Mouse (Mus musculus): ENCODE measurements around the gene Sik3.

DNA sequence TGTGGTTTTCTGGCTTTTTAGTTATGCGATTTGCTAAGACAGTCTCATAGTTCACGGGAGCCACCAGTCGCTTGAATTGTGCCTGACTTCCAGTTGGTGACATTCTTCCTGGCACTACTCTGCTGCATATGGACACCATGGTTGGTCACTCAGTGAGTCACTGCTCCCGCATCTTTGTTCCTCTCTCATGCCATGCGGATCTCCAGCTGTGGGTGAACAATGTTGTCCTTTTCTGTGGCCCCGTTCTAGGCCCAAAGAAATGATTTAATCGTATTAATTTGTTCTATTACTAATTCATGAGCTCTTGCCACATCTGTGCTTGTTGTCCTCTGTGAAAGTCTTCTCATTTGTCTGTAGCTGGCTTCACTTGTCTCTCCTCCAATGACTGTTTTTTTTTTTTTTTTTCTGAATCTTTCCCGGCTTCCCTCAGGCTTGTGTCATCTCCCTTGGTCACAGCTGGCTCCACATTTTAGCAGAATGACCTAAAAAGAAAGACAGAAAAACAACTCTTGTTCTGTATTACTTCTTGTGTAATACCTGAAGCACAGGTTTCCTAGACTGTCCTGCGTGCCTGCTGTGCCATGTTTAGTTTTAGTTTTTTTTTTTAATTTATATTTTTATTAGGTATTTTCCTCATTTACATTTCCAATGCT lies 40.5 kb downstream of the Sik3 start:
- TF ChIP-seq CTCF (IDR thresholded peaks at IDR 0.05; ENCODE audit: low read depth, low read length) (no peak), POLR2A (IDR thresholded peaks at IDR 0.05; ENCODE audit: extremely low read depth, insufficient read depth, low read length) (no peak)
